Mouse (Mus musculus): ENCODE data around the gene Rnf113a2.

DNA sequence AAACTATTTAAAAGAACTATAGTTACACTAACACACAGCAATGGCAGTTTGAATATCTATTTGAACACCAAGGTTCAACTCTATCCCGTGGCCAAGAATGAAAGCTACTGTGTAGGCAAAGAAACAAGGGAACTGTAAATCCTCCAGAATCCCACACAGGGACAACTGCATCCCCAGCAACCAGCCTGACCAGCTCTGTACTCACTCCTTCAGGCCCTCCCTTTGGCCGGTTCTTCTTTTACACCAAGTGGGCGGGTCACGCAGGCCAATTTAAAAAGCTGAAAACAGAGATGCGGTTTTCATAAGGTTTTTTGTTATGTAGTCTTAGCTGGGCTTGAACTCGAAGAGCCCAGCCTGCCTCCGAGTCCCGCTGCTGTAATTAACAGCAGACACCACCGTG, 17.9 kb upstream of the Rnf113a2 start:
- TF ChIP-seq CTCF (IDR thresholded peaks at IDR 0.05; ENCODE audit: low read depth, low read length), result no peak
- no peak for TF ChIP-seq POLR2A (IDR thresholded peaks at IDR 0.05; ENCODE audit: borderline replicate concordance, low read depth, low read length)
